Mouse (Mus musculus) heart, adult 8-10 months (tissue): ENCODE results near the gene Grm3. TPM values are rescaled to one million over a fixed set of nuclear protein-coding genes. Genes with fewer than 3 reads are reported as not detected.
A peak's percentile ranks its signal among the peaks of the same experiment; 100 is the strongest.

Source experiments
- DNase-seq: peaks from one replicate; pipeline ENCODE4 v3.0.0; 2022; ENCODE audit warnings: low spot score
- total RNA-seq, 4 experiments: library from RNA; stranded (reverse); gene quantifications; 2 replicates each; pipeline ENCODE4 v1.2.4; 2022

Gene Grm3
- under 1 TPM in 1 of 4 experiments, not detected in 3; 0.09 TPM for total RNA-seq

- DNase-seq, result no peak
These were observed at the start of gene Grm3 for GRCm38 (mm10) chr5:9724956-9725600. Gene Grm3, minus strand, starts transcription at chr5:9725170.

DNA sequence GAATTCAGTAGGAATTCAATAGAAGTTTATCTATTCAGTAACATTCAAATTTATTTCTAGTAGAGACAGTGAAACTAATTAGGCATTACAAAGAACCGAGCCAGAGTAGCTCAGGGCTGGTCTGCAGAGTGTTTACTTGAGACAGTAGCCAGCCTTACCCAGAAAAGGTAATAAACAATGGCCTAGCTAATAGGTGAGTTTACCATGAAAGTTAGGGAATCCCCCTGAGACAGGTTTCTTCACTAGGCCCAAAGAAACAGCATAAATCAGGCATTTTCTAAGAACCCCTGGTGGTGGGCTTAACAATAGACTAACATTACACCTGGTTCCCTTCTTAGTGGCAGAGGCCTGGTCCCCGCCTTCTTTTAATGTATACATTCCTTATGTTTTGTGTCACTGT lies 30.8 kb upstream of the Grm3 start:
- no peak for DNase-seq

DNA sequence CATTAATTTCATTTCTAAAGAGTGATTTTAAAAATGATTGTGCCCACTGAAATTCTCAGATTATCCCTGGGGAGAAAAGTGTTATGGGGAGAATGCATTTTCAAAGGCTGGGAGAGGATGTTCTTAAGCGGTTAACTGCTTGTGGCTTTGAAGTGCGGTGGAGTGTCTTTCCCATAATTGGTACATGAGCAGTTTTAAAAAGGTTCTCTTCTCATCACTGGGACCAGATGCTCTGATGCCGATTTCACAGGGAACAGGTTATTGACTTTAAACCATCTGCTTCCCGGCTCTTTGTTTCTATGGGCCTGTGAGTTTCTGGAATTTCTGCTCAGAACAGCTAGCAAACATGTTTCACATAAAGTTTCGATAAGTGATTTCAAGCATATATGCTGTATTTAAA lies 23.2 kb upstream of the Grm3 start:
- no peak for DNase-seq

DNA sequence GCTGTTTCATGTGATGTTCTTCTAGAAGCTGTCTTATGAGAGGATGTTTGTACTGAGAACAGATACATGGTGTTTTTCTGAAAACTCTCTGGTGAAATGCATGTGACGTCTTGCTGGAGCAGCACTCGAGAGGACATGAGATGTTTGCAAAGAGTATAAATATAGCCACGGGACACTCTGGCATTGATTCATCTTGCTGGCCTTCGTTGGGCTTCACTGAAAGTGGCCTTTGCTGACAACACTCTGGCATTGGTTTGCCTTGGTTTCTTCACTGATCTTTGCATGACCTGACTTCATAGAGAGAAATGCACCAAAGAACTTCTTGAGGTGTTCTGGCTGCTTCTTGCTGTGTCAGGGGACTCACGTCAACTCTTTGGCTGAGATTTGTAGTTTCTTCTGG lies 19.1 kb upstream of the Grm3 start:
- DNase-seq, result peak; percentile 17

DNA sequence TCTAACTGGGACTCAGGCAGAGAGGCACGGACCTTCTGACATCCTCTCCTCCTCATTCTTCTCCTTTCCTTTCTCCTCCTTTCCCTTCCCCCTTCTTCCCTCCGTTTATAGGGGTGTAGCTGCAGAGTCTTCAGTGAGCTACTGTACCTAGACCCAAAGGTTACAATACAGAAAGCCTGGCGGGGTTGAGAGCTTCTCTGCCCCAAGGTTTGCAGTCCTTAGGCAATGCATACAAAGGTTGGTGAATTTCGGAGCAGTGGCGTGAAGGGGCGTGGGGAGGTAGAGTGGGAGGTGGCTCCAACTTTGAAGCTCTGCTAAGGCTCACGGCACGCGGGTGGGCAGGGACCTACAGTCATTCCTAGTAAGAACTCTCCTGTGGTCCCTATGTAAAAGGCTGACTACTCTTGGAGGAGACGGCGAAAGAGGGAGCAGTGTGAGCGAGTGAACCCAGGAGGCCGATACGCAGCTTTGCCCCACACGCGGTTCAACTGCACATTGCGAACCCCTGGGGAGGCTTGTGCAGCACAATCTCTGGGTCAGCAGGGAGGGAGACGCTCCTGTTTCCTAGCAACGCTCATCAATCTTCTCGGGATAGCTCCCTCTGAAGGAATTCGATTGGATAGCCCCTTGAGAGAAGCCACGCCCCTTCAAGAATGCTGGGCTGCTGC lies 765 bp upstream of the Grm3 start:
- DNase-seq, result no peak

- no peak for DNase-seq
These were observed 549 bp downstream of the Grm3 start for GRCm38 (mm10) chr5:9724287-9724955.

DNA sequence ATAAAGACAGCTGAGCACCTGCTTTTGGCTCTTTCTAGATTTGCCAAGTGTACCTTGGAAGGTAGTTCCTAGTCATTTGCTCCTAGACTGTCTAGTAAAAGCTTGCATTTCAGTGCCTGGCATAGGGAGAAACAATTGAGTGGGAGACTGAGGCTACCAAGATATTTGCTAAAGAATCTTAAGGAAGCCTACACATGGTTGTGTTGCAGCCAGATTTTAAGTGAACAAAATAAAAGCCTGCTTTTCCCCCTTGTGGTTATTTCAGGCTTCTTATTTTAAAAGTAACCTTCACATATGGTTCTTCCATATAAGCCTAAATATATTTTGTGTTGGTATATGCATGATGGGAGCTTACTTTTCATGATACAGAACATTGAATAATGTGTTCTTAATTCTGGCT lies 3.8 kb downstream of the Grm3 start:
- no peak for DNase-seq

- no peak for DNase-seq
These were observed 8.7 kb downstream of the Grm3 start for GRCm38 (mm10) chr5:9716295-9716694.

DNA sequence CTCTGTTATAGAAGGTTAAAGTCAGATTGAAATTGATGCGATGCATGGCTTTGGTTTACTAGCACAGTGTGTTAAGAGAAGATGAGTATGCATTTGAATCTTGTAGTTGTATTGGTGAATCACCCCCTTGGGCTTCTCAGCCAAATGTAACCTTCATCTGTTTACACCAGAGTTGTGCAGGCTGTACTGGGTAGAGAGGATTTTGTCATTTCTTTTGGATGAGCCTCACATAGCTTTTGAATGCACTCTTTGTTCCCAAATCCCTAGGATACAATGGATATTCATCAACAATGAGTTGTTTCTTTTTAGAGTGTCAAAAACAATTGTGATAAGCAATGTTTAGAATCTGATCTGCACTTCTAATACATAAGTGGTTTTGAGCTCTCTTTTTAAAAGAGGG lies 17.9 kb downstream of the Grm3 start:
- no peak for DNase-seq

- no peak for DNase-seq
These were observed 21.5 kb downstream of the Grm3 start for GRCm38 (mm10) chr5:9703385-9704009.

GRCm38 (mm10) chr5:9702656-9703384 lies 22.1 kb downstream of the Grm3 start:
- DNase-seq, result no peak

GRCm38 (mm10) chr5:9692333-9692732 lies 32.6 kb downstream of the Grm3 start:
- no peak for DNase-seq

DNA sequence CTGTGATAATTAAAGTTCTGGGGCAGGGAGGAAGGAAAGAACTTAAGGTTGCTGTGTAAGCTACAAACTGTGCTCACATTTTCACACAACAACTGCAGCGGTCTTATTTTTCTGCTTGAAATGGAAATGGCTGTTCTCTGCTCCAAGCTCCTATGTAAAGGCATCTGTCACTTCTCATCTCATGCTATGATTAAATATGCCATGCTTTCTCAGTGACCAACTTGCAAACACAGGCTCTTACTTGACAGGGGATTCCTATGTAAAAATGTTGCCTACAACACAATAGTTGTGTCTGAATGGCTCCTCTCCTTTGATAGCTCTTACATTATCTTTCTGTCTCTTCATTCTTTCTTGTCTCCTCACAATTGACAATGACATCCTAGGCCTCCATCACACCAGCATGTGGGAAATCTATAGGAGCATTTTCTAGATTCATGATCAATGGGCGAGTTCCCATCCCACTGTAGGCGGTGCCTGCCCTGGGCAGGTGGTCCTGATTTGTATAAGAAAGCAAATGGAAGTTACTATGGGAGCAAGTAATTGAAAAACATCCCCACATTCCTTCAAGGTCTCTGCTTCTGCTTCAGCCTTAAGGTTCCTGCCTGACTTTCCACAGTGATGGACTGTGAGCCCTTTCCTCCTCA lies 34.2 kb downstream of the Grm3 start:
- no peak for DNase-seq

DNA sequence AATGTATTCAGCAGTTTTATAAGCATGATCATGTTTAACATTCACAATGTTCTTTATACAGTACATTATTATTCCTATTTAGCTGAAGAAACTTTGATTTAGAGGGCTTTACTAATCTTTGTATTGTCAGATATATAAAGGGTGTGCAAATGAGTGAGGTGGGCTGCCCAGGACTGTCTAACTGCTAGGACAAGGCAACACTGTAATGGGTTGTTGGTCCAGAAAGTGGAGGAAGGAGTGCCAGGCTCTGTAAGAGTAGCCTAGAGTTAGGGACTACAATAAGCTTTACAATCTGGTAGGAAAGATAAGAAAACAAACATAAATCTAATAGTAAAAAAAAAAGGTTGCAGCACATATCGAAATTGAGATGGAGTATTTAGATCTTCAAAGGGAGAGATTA lies 34.8 kb downstream of the Grm3 start:
- no peak for DNase-seq

- DNase-seq, result no peak
These were observed 41.8 kb downstream of the Grm3 start for GRCm38 (mm10) chr5:9683204-9683603.

- no peak for DNase-seq
These were observed 56.0 kb downstream of the Grm3 start for GRCm38 (mm10) chr5:9669002-9669401.

DNA sequence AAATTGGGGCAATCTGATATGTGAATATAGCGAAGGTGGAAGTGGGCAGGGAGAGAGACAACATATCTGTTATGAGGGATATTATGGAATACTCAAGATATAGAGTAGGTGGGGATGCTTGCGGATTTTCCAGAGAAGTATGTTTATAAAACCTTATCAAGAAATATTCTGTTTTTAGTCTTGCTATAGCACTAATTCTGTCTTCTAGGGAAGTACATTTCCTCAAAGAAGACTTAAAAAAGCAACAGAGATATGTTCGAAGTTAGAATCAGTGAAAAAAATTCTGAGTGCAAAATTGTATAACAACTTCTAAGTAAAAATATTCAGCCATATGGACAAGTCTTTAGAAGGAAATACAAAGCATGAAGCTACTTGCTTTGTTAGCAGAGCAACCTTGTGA lies 61.6 kb downstream of the Grm3 start:
- DNase-seq, result no peak

- DNase-seq, result no peak
These were observed 62.9 kb downstream of the Grm3 start for GRCm38 (mm10) chr5:9661870-9662589.

DNA sequence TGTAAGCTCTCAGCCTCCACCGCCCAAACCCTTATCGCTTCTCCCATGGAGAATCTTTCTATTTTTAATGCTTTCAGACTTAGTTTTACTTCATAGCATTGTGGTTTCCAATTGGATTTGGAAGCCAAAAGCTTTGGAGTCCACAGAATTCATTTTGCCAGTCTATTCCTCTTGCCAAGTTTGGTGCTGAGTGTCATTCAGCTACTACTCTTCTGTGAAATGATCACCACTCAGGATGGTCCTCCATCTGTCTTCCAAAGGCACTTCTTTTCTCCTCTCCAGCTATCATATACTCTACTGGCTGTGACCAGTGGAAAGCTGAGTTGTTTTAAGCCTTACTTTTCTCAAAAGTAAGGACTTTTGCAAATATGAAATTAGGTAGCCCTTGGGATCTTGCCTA lies 86.4 kb downstream of the Grm3 start:
- no peak for DNase-seq

DNA sequence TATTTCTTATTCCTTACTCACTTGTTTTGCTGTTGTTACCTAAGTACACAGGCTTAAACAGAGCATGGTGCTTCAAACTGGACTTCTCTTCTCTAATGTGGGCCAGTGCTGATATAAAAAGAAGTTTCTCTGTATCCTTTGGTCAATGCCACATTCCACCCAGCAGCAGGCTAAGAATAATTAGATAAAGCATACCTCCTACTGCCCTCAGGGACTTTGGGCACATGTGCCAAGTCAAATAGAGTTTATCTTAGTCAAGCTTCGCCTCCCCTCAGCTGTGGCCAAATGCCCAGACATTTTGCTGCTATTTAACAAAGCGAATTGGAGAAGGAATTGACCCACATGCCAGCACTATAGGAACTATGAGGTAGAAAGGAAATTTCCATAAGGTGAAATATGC lies 97.8 kb downstream of the Grm3 start:
- DNase-seq, result peak; percentile 52

DNA sequence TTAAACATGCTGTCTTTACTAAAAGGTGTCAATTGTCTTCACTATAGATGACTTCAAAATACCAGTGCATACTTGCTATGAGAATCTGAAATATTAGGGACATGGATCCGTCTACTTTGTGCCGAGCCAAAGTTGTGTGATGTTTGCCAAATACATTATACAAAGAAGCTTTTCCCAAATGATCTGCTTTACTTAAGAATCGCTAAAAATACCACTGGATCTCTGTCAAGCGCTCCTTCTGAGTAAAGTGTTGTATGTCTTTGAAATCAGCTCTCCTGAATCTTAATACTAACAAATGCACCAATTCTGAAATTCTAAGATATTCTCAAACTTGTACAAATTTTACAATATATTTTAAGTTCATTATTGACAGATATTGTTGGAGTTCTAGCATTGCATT lies 100.6 kb downstream of the Grm3 start:
- DNase-seq, result no peak
